Mouse (Mus musculus) forebrain, embryonic 13.5 days (tissue): ENCODE results near the gene Mrgpre. TPM values are rescaled to one million over a fixed set of nuclear protein-coding genes. Genes with fewer than 3 reads are reported as not detected.

Source experiments
- ATAC-seq: fragments of 200-750 bp; cut with Nextera tagmentation; 2 replicates; pipeline ENCODE4 v1.8.0; 2017
- H3K27ac ChIP-seq: fragments of 300-500 bp; sonication (generic); 2 replicates; pipeline ENCODE4 v1.5.1; 2015; ENCODE audit warnings: inconsistent platforms, mild to moderate bottlenecking, moderate library complexity
- H3K27me3 ChIP-seq: fragments of 300-500 bp; sonication (generic); 2 replicates; pipeline ENCODE4 v1.6.1; 2015; ENCODE audit warnings: mild to moderate bottlenecking, inconsistent platforms
- H3K36me3 ChIP-seq: fragments of 300-500 bp; sonication (generic); 2 replicates; pipeline ENCODE4 v1.6.1; 2015; ENCODE audit warnings: mild to moderate bottlenecking, inconsistent platforms; ENCODE audit not compliant: poor library complexity, severe bottlenecking
- H3K4me1 ChIP-seq: fragments of 300-500 bp; sonication (generic); 2 replicates; pipeline ENCODE4 v1.6.1; 2015; ENCODE audit warnings: inconsistent platforms
- H3K4me2 ChIP-seq: fragments of 300-500 bp; sonication (generic); 2 replicates; pipeline ENCODE4 v1.6.1; 2015; ENCODE audit warnings: inconsistent platforms, mild to moderate bottlenecking, moderate library complexity
- H3K4me3 ChIP-seq: fragments of 300-500 bp; sonication (generic); 2 replicates; pipeline ENCODE4 v1.5.1; 2015; ENCODE audit warnings: mild to moderate bottlenecking, inconsistent platforms
- H3K9ac ChIP-seq: fragments of 300-500 bp; sonication (generic); 2 replicates; pipeline ENCODE4 v1.6.1; 2015; ENCODE audit warnings: mild to moderate bottlenecking, inconsistent platforms
- H3K9me3 ChIP-seq: fragments of 300-500 bp; sonication (generic); replicated peaks from 2 replicates; pipeline ENCODE4 v1.6.1; 2016; ENCODE audit warnings: inconsistent platforms
- WGBS: fragments of 180-500 bp; shearing (Covaris S2); methylation state at CpG from one replicate; pipeline ENCODE4 v1.1.7; 2015; 5-methylcytosine and 5-hydroxymethylcytosine counted together
- polyA plus RNA-seq: library from polyadenylated mRNA; unstranded; fragments of >200 nt; fragmentation: Nextera tagmentation; extraction: Ambion mirVana; gene quantifications from 2 replicates; pipeline ENCODE4 v1.2.1, GENCODE M21; 2015

Mrgpre gene
- polyA plus RNA-seq, 1 experiment from 2014 or later, result 1.8 TPM

- Histone ChIP-seq H3K4me2 (no peak within 1 kb of the TSS), H3K27ac (no peak within 1 kb of the TSS), H3K9me3 (no peaks in the 10 kb centered on the region), H3K4me3 (no peak within 1 kb of the TSS), H3K27me3 (peaks cover 30% of the 10 kb centered on the region), H3K4me1 (no peaks in the 10 kb centered on the region), H3K9ac (no peak within 1 kb of the TSS), H3K36me3 (no peaks in the 10 kb centered on the region)
- ATAC-seq, result no peak
- 46% methylated on average over 6 of the region's 6 CpGs for WGBS
Measured at GRCm38 (mm10) chr7:143766893-143767292, 17.4 kb downstream of the Mrgpre start, which contains the start of gene Mrgprg. Gene Mrgprg, minus strand, starts transcription at chr7:143766993.

DNA sequence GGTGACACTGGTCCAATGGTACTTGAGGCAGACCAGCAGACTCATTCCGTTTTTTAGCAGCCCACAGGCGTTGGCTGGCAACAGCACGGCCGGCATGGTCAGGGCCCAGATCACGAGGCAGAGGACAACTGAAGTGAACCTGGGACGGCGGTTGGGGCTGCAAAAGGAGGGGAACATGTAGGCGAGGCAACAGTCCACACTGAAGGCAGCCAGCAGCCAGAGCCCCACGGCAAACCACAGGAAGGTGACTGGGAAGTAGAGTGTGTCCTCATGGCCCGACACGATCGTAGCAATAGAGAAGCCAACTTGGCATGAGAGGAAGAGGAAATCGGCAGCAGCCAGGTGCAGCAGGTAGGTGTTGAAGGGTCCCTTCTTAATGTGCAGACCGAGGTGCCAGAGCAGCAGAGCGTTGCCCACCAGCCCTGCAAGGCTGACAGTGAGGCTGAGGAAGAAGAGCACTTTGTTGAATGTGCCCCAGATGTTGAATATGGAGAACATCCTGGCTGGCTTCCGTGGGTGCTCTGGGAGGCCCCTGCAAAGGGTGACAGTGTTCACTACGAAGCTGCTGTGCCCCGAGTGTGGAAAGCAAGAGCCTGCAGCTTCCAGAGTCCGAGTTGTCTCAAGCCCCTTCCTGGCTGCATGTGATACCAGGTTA lies 19.3 kb downstream of the Mrgpre start:
- no peak overlapping the region for H3K4me2 ChIP-seq
- H3K9me3 ChIP-seq, result no peaks in the 10 kb centered on the region
- H3K4me1 ChIP-seq, result no peaks in the 10 kb centered on the region
- no peak overlapping the region for H3K4me3 ChIP-seq
- ATAC-seq, result no peak
- H3K27ac ChIP-seq, result no peak overlapping the region
- H3K36me3 ChIP-seq, result no peaks in the 10 kb centered on the region
- 79% methylated on average over 19 of the region's 19 CpGs for WGBS
- no peak overlapping the region for H3K9ac ChIP-seq
- H3K27me3 ChIP-seq, result peaks cover 30% of the 10 kb centered on the region

GRCm38 (mm10) chr7:143763794-143764193 lies 20.5 kb downstream of the Mrgpre start:
- no peak overlapping the region for H3K4me2 ChIP-seq
- WGBS, result 25% methylated on average over 3 of the region's 3 CpGs
- H3K4me1 ChIP-seq, result no peaks in the 10 kb centered on the region
- H3K36me3 ChIP-seq, result no peaks in the 10 kb centered on the region
- H3K4me3 ChIP-seq, result no peak overlapping the region
- no peak overlapping the region for H3K27ac ChIP-seq
- no peak overlapping the region for H3K9ac ChIP-seq
- H3K9me3 ChIP-seq, result no peaks in the 10 kb centered on the region
- peak; percentile 48; the same call in 1 of the 2 replicates for ATAC-seq
- peaks cover 30% of the 10 kb centered on the region for H3K27me3 ChIP-seq

DNA sequence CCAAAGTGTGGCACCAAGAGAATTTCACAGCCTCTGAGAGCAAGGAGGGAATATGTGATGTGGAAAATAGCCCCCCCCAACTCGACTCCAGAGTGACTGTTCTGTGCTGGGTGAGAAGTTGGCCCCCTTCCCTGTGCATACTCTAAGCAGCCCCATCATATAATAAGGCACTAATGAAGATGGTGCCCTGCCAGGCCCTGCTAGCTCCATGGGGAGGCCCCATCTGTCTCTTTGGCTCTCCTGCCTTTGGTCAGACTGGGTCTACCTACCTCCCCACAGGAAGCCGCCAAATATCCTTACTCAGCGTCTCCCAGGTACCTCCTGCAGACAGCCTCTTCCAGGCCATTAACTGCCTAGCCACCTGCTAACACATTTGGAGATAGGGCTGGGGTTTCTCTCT lies 25.3 kb downstream of the Mrgpre start:
- ATAC-seq, result no peak
- Histone ChIP-seq H3K9ac (no peak overlapping the region), H3K4me1 (peaks cover 10% of the 10 kb centered on the region), H3K36me3 (no peaks in the 10 kb centered on the region), H3K4me3 (no peak overlapping the region), H3K27me3 (peaks cover 35% of the 10 kb centered on the region), H3K4me2 (no peak overlapping the region), H3K27ac (no peak overlapping the region), H3K9me3 (no peaks in the 10 kb centered on the region)
- 71% methylated on average over 3 of the region's 3 CpGs for WGBS

- H3K4me2 ChIP-seq, result no peak overlapping the region
- H3K4me3 ChIP-seq, result no peak overlapping the region
- peaks cover 10% of the 10 kb centered on the region for H3K4me1 ChIP-seq
- H3K36me3 ChIP-seq, result no peaks in the 10 kb centered on the region
- H3K9me3 ChIP-seq, result no peaks in the 10 kb centered on the region
- peaks cover 35% of the 10 kb centered on the region for H3K27me3 ChIP-seq
- H3K9ac ChIP-seq, result no peak overlapping the region
- H3K27ac ChIP-seq, result no peak overlapping the region
- 81% methylated on average over 3 of the region's 3 CpGs for WGBS
- no peak for ATAC-seq
Measured at GRCm38 (mm10) chr7:143757696-143758095, 26.6 kb downstream of the Mrgpre start.

- H3K9ac ChIP-seq, result peak overlapping the region; percentile 12; the same call in 1 of the 2 replicates
- 2% methylated on average over 15 of the region's 15 CpGs for WGBS
- H3K4me2 ChIP-seq, result peak overlapping the region; percentile 69
- H3K36me3 ChIP-seq, result no peaks in the 10 kb centered on the region
- no peak overlapping the region for H3K27ac ChIP-seq
- peaks cover 10% of the 10 kb centered on the region for H3K4me1 ChIP-seq
- H3K4me3 ChIP-seq, result peak overlapping the region; percentile 34
- no peaks in the 10 kb centered on the region for H3K9me3 ChIP-seq
- peaks cover 35% of the 10 kb centered on the region for H3K27me3 ChIP-seq
- peak; percentile 92 for ATAC-seq
Measured at GRCm38 (mm10) chr7:143757027-143757390, 27.3 kb downstream of the Mrgpre start.

GRCm38 (mm10) chr7:143756125-143757026 lies 27.9 kb downstream of the Mrgpre start, which contains the start of gene Osbpl5:
Gene Osbpl5, minus strand, starts transcription at chr7:143756985.
- peak within 1 kb of the TSS; percentile 12; the same call in 1 of the 2 replicates for H3K9ac ChIP-seq
- no peak within 1 kb of the TSS for H3K27ac ChIP-seq
- 27% methylated on average over 22 of the region's 22 CpGs for WGBS
- peak within 1 kb of the TSS; percentile 69 for H3K4me2 ChIP-seq
- H3K4me1 ChIP-seq, result peaks cover 10% of the 10 kb centered on the region
- H3K27me3 ChIP-seq, result peaks cover 35% of the 10 kb centered on the region
- H3K4me3 ChIP-seq, result peak within 1 kb of the TSS; percentile 34
- ATAC-seq, result peak; percentile 17; the same call in 1 of the 2 replicates
- no peaks in the 10 kb centered on the region for H3K9me3 ChIP-seq
- H3K36me3 ChIP-seq, result no peaks in the 10 kb centered on the region

DNA sequence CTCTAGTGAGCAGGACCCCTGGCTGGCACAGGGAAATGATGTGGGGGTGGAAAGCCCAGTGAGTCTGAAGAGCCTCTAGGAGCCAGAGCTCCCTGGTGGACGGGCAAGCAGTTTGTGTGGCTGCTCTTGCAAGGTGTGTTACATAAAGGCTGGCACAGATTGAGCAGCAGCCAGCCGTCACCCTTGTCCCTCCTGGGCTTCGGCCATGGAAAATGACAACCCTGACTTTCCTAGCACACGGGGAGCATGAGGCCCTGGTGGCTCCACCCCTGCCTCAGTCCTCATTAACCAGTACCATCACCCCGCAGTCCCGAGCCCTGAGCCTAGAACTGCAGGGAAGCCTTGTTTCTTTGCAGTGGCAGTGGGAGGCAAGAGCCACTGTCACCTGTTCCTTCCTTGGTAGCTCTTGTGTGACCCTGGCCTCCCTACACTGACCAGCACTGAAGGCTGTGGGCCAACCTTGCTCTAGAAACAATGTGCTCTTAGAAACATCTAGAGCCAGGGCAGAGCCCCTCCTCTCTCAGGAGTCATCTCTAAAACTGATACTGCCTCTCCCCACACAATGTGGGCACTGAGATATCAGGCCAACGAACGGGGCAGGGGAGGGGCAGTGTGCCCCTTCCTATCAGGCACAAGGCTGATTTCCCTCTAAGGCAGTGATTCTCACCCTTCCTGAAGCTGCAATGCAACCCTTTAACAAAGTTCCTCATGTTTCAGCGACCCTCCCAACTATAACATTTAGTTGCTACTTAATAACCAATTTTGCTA lies 28.8 kb downstream of the Mrgpre start:
- 76% methylated on average over 9 of the region's 9 CpGs for WGBS
- H3K36me3 ChIP-seq, result no peaks in the 10 kb centered on the region
- H3K4me2 ChIP-seq, result no peak overlapping the region
- peaks cover 10% of the 10 kb centered on the region for H3K4me1 ChIP-seq
- H3K9ac ChIP-seq, result no peak overlapping the region
- H3K4me3 ChIP-seq, result no peak overlapping the region
- no peak overlapping the region for H3K27ac ChIP-seq
- peaks cover 35% of the 10 kb centered on the region for H3K27me3 ChIP-seq
- H3K9me3 ChIP-seq, result no peaks in the 10 kb centered on the region
- ATAC-seq, result no peak

GRCm38 (mm10) chr7:143753990-143754715 lies 30.1 kb downstream of the Mrgpre start:
- H3K4me3 ChIP-seq, result no peak overlapping the region
- peaks cover 15% of the 10 kb centered on the region for H3K4me1 ChIP-seq
- 57% methylated on average over 5 of the region's 5 CpGs for WGBS
- no peaks in the 10 kb centered on the region for H3K9me3 ChIP-seq
- H3K27me3 ChIP-seq, result peaks cover 40% of the 10 kb centered on the region
- no peaks in the 10 kb centered on the region for H3K36me3 ChIP-seq
- H3K9ac ChIP-seq, result no peak overlapping the region
- no peak for ATAC-seq
- H3K27ac ChIP-seq, result no peak overlapping the region
- no peak overlapping the region for H3K4me2 ChIP-seq

GRCm38 (mm10) chr7:143752606-143753005 lies 31.7 kb downstream of the Mrgpre start:
- Histone ChIP-seq H3K27ac (no peak overlapping the region), H3K4me1 (peaks cover 24% of the 10 kb centered on the region), H3K36me3 (no peaks in the 10 kb centered on the region), H3K9ac (no peak overlapping the region), H3K4me3 (no peak overlapping the region), H3K9me3 (no peaks in the 10 kb centered on the region), H3K4me2 (no peak overlapping the region), H3K27me3 (peaks cover 33% of the 10 kb centered on the region)
- ATAC-seq, result no peak
- 86% methylated on average over 3 of the region's 3 CpGs for WGBS

- WGBS, result 77% methylated on average over 4 of the region's 4 CpGs
- Histone ChIP-seq H3K36me3 (no peaks in the 10 kb centered on the region), H3K4me3 (no peak overlapping the region), H3K9ac (no peak overlapping the region), H3K27ac (no peak overlapping the region), H3K4me1 (peaks cover 22% of the 10 kb centered on the region), H3K4me2 (no peak overlapping the region), H3K27me3 (peaks cover 28% of the 10 kb centered on the region), H3K9me3 (no peaks in the 10 kb centered on the region)
- ATAC-seq, result no peak
Measured at GRCm38 (mm10) chr7:143752056-143752455, 32.2 kb downstream of the Mrgpre start.
